Mouse (Mus musculus) heart, adult 8-10 months (tissue): Measurements from ENCODE around the gene Hinfp. TPM values are rescaled to one million over a fixed set of nuclear protein-coding genes. Genes with fewer than 3 reads are reported as not detected.
A peak's percentile ranks its signal among the peaks of the same experiment; 100 is the strongest.
"Not testable (repeated sequence)": the region's sequence is repeated elsewhere in the genome, so short reads cannot be mapped to it uniquely, and the experiment has no call there.

Experiments used
- DNase-seq: peaks from one replicate; pipeline ENCODE4 v3.0.0; 2022; ENCODE audit warnings: low spot score
- total RNA-seq, 4 experiments: library from RNA; stranded (reverse); gene quantifications; 2 replicates each; pipeline ENCODE4 v1.2.4; 2022

The Hinfp gene
- total RNA-seq, 4 experiments from 2014 or later, result 4.5 to 7.2 (median 6.3) TPM

- peak; percentile 70 for DNase-seq
These were observed 6.0 kb upstream of the Hinfp start for GRCm38 (mm10) chr9:44311136-44312134.

- no peak for DNase-seq
These were observed 5.3 kb upstream of the Hinfp start for GRCm38 (mm10) chr9:44310750-44311135.

DNA sequence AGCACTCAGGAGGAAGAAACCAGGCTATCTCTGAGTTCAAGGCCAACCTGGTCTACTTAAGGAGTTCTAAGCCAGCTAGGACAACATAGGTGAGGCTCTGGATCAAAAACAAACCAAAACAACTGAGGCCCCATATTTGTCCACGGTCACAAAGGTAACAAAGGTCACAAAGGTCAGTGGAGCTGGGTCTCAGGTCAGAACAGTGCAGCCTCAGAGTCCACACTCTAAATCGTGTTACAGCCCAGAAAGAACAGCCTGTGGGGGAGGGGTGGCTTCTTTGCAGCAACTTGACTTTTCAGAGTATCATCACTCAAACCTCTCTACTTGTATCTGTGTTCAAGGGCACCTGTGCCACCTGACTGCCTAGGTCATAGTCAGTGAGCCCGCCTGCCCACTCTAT, 4.3 kb upstream of the Hinfp start:
- no peak for DNase-seq

- DNase-seq, result no peak
These were observed 1.8 kb upstream of the Hinfp start for GRCm38 (mm10) chr9:44307248-44307647.

DNA sequence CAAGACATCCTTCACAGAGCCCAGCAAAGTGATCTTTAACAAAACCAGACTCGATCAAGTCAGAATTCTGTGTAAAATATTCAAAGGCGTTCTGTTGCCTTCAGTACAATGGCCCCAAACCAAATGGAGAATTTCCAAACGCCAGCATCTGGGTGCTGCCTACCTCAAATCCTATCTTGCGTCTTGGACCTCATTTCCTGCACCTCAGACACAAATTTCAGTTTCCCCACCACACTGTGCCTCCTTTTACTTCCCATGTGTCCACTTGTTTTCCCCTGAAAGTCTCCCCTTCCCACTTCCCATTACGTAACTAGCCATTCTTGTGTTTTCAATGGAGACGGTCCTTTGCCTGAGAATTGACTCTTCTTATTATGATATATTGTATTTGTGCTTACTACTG, 1.1 kb upstream of the Hinfp start:
- no peak for DNase-seq

DNA sequence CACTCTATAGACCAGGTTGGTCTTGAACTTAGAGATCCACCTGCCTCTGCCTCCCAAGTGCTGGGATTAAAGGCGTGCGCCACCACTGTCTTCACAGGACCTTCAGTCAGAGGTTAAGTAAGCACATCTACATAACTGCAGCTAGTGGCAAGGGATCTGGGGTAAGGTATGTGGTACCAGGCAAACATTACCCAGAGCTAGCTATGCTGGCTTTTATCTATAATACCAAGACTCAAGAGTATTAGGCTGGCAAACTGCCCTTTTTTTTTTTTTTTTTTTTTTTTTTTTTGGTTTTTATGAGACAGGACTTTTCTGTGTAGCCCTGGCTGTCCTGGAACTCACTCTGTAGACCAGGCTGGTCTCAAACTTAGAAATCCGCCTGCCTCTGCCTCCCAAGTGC, 5.5 kb downstream of the Hinfp start:
- not testable (repeated sequence) for DNase-seq

- DNase-seq, result peak; percentile 33
These were observed 13.0 kb downstream of the Hinfp start for GRCm38 (mm10) chr9:44292490-44292889.

GRCm38 (mm10) chr9:44288959-44289291, 16.5 kb downstream of the Hinfp start:
- no peak for DNase-seq

- DNase-seq, result no peak
These were observed 17.2 kb downstream of the Hinfp start, which contains the start of gene Abcg4 for GRCm38 (mm10) chr9:44288076-44288958. Gene Abcg4, minus strand, starts transcription at chr9:44288615.

GRCm38 (mm10) chr9:44287401-44288075, 17.9 kb downstream of the Hinfp start:
- DNase-seq, result no peak

- no peak for DNase-seq
These were observed 18.5 kb downstream of the Hinfp start for GRCm38 (mm10) chr9:44287003-44287400.

GRCm38 (mm10) chr9:44286256-44286850, 19.1 kb downstream of the Hinfp start:
- no peak for DNase-seq

GRCm38 (mm10) chr9:44283183-44283582, 22.3 kb downstream of the Hinfp start:
- no peak for DNase-seq

DNA sequence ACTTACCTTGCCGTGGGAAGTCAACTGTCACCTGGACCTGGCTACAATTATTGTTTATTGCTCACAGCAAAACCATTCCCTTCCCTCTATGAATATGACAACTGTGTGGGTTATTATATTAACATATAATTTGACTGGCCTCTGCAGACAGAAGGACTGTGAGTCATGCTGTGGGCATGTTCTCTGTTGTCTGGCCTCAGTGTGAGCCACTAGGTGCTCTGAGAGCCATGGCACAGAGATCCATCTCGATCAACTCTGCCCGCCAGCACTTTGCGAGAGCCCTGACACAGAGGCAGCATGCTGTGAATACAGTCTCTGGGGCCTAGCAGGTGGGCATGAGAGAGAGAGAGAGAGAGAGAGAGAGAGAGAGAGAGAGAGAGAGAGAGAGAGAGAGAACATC, 35.5 kb downstream of the Hinfp start:
- no peak for DNase-seq

- DNase-seq, result peak; percentile 24
These were observed 36.4 kb downstream of the Hinfp start for GRCm38 (mm10) chr9:44269077-44269476.

GRCm38 (mm10) chr9:44268432-44268831, 37.0 kb downstream of the Hinfp start, which contains the start of gene Nlrx1:
Gene Nlrx1, minus strand, starts transcription at chr9:44268599.
- peak; percentile 14 for DNase-seq

- DNase-seq, result peak; percentile 85
These were observed 37.5 kb downstream of the Hinfp start for GRCm38 (mm10) chr9:44268027-44268360.

DNA sequence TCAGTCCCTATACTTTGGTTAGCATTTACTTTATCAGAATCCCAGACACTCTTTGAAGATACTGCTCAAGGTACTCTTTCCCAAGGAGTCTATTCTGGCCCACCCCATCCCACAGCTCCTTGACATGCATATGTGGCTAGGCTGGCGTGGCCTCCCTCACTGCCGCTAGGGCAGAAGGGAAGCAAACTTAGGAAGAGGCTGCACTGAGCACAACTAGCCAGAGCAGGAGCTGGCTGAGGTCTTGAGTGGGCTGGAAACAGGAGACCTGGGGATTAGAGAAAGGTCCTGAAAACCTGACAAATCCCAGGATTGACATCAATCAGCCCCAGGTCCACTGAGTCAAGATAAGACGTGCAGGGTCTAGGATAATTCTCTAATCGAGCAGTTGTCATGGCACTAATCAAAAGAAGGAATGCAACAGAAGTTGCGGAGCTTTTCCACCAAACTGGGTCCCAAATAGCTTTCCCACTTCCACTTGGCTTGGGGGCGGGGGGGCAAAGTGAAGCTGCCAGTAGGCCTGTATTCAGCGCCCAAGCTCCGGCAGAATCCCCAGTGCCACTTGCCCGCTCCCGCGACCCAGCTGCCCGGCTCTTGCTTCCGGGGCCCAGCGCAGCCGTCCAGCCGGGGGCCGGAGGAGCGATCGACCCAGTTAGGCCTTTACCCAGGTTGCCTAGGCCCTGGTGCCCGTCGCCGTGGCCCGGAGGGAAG, 38.0 kb downstream of the Hinfp start:
- DNase-seq, result no peak

DNA sequence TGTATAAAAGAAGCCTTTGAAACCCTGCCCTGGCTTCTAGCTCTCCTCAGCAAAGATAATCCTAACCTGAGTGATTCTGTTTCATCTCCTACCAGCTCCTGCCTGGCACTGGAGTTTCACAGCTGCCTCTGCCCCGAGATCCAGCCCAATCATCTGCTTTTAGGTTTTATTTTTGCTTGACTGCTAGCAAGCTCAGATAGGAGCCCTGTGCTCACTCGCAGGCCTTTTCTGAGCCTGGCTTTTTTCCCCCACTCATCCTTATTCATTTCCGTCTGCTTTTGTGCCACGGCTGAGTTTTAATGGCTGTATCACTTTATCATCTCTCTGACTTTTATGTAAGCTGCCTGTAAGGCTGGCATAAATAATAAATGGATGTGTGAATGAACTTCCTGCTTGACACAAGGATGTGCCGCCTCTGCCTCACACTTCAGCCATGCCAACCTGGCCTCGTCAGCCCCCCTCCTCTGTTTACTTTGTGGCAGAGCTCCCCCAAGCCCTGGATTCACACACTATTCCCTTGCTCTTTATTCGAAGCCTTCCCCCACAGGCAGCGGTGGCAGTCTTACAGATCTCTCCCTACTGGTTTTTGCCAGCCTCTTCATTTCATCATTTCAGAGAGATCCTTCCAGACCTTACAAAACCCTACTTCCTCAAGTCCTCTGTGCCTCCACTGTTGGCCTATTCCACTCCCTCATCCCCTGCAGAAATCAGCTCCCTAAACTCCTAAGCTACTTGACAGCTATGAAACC, 38.8 kb downstream of the Hinfp start:
- no peak for DNase-seq

DNA sequence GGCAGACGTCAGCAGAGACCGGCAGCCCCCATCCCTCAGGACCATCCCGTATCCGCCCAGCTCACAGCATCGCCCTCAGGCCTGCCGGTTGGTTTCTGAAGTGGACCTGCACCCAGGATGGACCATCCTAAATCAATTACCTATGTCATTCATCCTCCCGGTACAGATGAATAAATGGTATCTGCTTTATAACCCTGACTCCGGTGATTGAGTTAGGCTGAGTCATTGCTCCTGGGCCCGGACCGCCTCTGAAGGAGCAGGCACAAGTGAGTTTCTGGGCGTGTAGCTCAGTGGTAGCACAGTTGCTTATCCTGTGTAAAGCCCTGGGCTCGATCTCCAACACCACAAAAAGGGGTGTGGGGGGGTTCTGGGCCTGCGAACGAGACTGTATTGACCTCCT, 44.1 kb downstream of the Hinfp start:
- DNase-seq, result no peak
